Mouse (Mus musculus) liver, embryonic 15.5 days (tissue): ENCODE measurements around the gene Htra1. TPM values are rescaled to one million over a fixed set of nuclear protein-coding genes. Genes with fewer than 3 reads are reported as not detected.

Experiments
- ATAC-seq: fragments of 200-750 bp; cut with Nextera tagmentation; 2 replicates; pipeline ENCODE4 v1.8.0; 2017; ENCODE audit warnings: moderate number of reproducible peaks, mild to moderate bottlenecking, moderate library complexity; ENCODE audit not compliant: insufficient read depth
- H3K27ac ChIP-seq: fragments of 300-500 bp; sonication (generic); replicated peaks from 2 replicates; pipeline ENCODE4 v1.5.1; 2015; ENCODE audit warnings: mild to moderate bottlenecking, inconsistent platforms
- H3K27me3 ChIP-seq: fragments of 300-500 bp; sonication (generic); 2 replicates; pipeline ENCODE4 v1.6.1; 2015; ENCODE audit warnings: mild to moderate bottlenecking, inconsistent platforms
- H3K36me3 ChIP-seq: fragments of 300-500 bp; sonication (generic); replicated peaks from 2 replicates; pipeline ENCODE4 v1.6.1; 2015; ENCODE audit warnings: moderate library complexity, mild to moderate bottlenecking, inconsistent platforms
- H3K4me1 ChIP-seq: fragments of 300-500 bp; sonication (generic); replicated peaks from 2 replicates; pipeline ENCODE4 v1.6.1; 2015; ENCODE audit warnings: inconsistent platforms
- H3K4me2 ChIP-seq: fragments of 300-500 bp; sonication (generic); 2 replicates; pipeline ENCODE4 v1.6.1; 2015; ENCODE audit warnings: moderate library complexity, mild to moderate bottlenecking, inconsistent platforms
- H3K4me3 ChIP-seq: fragments of 300-500 bp; sonication (generic); replicated peaks from 2 replicates; pipeline ENCODE4 v1.5.1; 2015; ENCODE audit warnings: mild to moderate bottlenecking, inconsistent platforms
- H3K9ac ChIP-seq: fragments of 300-500 bp; sonication (generic); 2 replicates; pipeline ENCODE4 v1.6.1; 2015; ENCODE audit warnings: moderate library complexity, mild to moderate bottlenecking, inconsistent platforms
- H3K9me3 ChIP-seq: fragments of 300-500 bp; sonication (generic); replicated peaks from 2 replicates; pipeline ENCODE4 v1.6.1; 2016; ENCODE audit warnings: inconsistent platforms
- WGBS: fragments of 180-500 bp; shearing (Covaris S2); methylation state at CpG from one replicate; pipeline ENCODE4 v1.1.7; 2015; ENCODE audit warnings: mixed read lengths; ENCODE audit not compliant: insufficient replicate concordance; 5-methylcytosine and 5-hydroxymethylcytosine counted together
- polyA plus RNA-seq: library from polyadenylated mRNA; unstranded; fragments of >200 nt; fragmentation: Nextera tagmentation; extraction: Ambion mirVana; gene quantifications from 2 replicates; pipeline ENCODE4 v1.2.1, GENCODE M21; 2015

The Htra1 gene
- 1.0 and 1.5 TPM in 2 replicates for polyA plus RNA-seq

GRCm38 (mm10) chr7:130935793-130936471 lies at the start of gene Htra1:
Gene Htra1 (plus strand): TSS chr7:130936111.
- under 1% methylated on average over 70 of the region's 70 CpGs for WGBS
- peak within 1 kb of the TSS; percentile 42 for H3K4me3 ChIP-seq
- H3K27me3 ChIP-seq, result peaks cover 75% of the 10 kb centered on the region
- no peaks in the 10 kb centered on the region for H3K36me3 ChIP-seq
- no peaks in the 10 kb centered on the region for H3K4me1 ChIP-seq
- H3K9me3 ChIP-seq, result no peaks in the 10 kb centered on the region
- H3K4me2 ChIP-seq, result peak within 1 kb of the TSS; percentile 56
- no peak for ATAC-seq
- H3K9ac ChIP-seq, result no peak within 1 kb of the TSS
- H3K27ac ChIP-seq, result no peak within 1 kb of the TSS

- H3K9ac ChIP-seq, result no peak overlapping the region
- H3K27me3 ChIP-seq, result no peaks in the 10 kb centered on the region
- no peak overlapping the region for H3K27ac ChIP-seq
- no peak overlapping the region for H3K4me3 ChIP-seq
- H3K4me2 ChIP-seq, result no peak overlapping the region
- H3K4me1 ChIP-seq, result no peaks in the 10 kb centered on the region
- no peaks in the 10 kb centered on the region; the same call in 1 of the 2 replicates for H3K36me3 ChIP-seq
- no peak for ATAC-seq
- no peaks in the 10 kb centered on the region for H3K9me3 ChIP-seq
- WGBS, result 45% methylated on average over 3 of the region's 3 CpGs
Measured at GRCm38 (mm10) chr7:130886246-130886645, 49.7 kb upstream of the Htra1 start.

DNA sequence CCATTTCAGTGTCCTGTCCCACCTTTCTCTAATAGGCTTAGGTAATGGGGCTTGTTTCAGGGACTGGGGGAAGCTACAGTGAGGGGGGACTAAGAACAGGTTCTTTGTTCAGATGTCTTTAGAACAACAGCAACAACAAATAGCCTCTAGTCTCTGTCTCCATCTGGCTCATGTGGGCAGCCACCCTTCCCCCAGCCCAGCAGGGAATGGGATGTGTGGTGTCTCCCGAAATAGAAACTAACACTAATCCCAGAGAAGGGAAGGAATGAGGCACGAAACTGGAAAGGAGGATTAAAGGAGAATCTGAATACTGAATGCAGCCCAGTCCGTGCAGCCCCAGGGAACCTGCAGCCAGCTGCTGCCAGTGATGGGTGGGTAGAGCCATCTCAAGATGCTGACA lies 48.0 kb upstream of the Htra1 start:
- Histone ChIP-seq H3K4me3 (no peak overlapping the region), H3K9me3 (no peaks in the 10 kb centered on the region), H3K9ac (no peak overlapping the region), H3K4me2 (no peak overlapping the region), H3K27me3 (no peaks in the 10 kb centered on the region), H3K27ac (no peak overlapping the region), H3K4me1 (no peaks in the 10 kb centered on the region), H3K36me3 (no peaks in the 10 kb centered on the region; the same call in 1 of the 2 replicates)
- ATAC-seq, result no peak
- 45% methylated on average over 3 of the region's 3 CpGs for WGBS

DNA sequence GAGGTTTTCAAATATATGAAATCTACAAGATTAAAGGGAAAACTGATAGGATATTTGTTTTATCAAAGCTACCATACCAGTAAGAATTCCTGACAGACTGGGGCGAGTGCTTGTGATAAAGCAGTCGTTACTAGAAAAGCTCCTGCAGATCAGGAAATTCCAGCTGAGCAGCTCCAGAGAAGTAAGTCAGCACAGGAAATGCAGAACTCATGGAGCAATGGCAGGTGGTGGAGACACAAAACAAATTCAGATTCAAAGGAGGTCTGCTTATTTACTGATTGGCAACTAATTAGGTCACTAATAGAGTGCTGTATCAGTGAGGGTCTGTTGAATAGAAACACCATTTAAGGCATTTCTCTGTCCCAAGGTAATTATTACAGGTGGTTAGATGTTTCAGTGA lies 45.0 kb upstream of the Htra1 start:
- no peaks in the 10 kb centered on the region for H3K27me3 ChIP-seq
- H3K9ac ChIP-seq, result no peak overlapping the region
- no peak overlapping the region for H3K4me3 ChIP-seq
- no peaks in the 10 kb centered on the region; the same call in 1 of the 2 replicates for H3K36me3 ChIP-seq
- no peak overlapping the region for H3K27ac ChIP-seq
- WGBS, result 20% methylated on average over 2 of the region's 2 CpGs
- no peak overlapping the region for H3K4me2 ChIP-seq
- H3K4me1 ChIP-seq, result no peaks in the 10 kb centered on the region
- ATAC-seq, result no peak
- no peaks in the 10 kb centered on the region for H3K9me3 ChIP-seq

DNA sequence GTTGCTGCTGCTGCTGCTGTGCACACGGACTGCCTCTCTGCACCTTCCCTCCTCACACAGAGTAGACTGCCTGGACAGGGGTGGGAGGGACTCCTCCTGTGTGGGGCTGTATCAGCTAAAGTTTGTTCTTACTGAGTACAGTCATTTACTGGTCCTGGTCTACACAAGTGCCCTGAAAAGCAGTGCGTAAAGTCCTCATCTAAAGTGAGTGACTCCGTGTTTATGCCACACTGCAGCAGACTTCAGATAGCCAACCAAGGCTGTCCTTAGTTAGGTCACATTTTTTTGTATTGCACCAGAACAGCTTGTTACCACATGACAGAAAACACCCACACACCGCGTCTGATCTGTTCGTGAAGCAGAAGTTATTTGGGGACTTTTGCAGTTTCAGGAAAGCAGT lies 42.9 kb upstream of the Htra1 start:
- H3K4me1 ChIP-seq, result no peaks in the 10 kb centered on the region
- H3K4me3 ChIP-seq, result no peak overlapping the region
- no peak overlapping the region for H3K9ac ChIP-seq
- 0 out of 2 replicates have a peak, but pooled peaks cover 3% of the 10 kb centered on the region for H3K36me3 ChIP-seq
- WGBS, result 59% methylated on average over 6 of the region's 6 CpGs
- H3K4me2 ChIP-seq, result no peak overlapping the region
- no peaks in the 10 kb centered on the region for H3K27me3 ChIP-seq
- ATAC-seq, result no peak
- H3K9me3 ChIP-seq, result no peaks in the 10 kb centered on the region
- H3K27ac ChIP-seq, result no peak overlapping the region

GRCm38 (mm10) chr7:130894931-130895617 lies 40.8 kb upstream of the Htra1 start:
- WGBS, result 67% methylated on average over 9 of the region's 9 CpGs
- Histone ChIP-seq H3K4me3 (no peak overlapping the region), H3K4me1 (no peaks in the 10 kb centered on the region), H3K9ac (no peak overlapping the region), H3K4me2 (no peak overlapping the region), H3K27me3 (no peaks in the 10 kb centered on the region), H3K36me3 (0 out of 2 replicates have a peak, but pooled peaks cover 3% of the 10 kb centered on the region), H3K9me3 (no peaks in the 10 kb centered on the region), H3K27ac (no peak overlapping the region)
- ATAC-seq, result no peak

DNA sequence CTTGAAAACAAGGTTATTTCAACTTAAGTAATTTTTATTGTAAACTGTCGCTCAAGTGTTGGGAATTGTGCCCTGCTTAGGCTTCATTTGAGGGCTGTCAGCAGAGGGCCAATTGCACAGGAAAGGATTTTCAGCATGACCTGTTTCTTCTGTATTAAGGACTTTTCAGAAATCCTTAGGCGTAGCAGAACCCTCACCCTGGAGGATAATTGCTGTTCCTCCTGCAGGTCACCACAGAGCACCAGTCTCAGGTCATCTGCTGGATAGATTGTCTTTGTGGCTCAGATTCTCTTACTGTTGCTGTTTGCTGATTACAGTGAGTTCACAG lies 40.3 kb upstream of the Htra1 start:
- no peak overlapping the region for H3K9ac ChIP-seq
- no peaks in the 10 kb centered on the region for H3K27me3 ChIP-seq
- WGBS, result 64% methylated on average over 2 of the region's 2 CpGs
- no peak overlapping the region for H3K4me3 ChIP-seq
- no peak overlapping the region for H3K4me2 ChIP-seq
- H3K9me3 ChIP-seq, result no peaks in the 10 kb centered on the region
- ATAC-seq, result no peak
- no peaks in the 10 kb centered on the region for H3K4me1 ChIP-seq
- H3K27ac ChIP-seq, result no peak overlapping the region
- H3K36me3 ChIP-seq, result 0 out of 2 replicates have a peak, but pooled peaks cover 3% of the 10 kb centered on the region

- no peaks in the 10 kb centered on the region for H3K27me3 ChIP-seq
- no peaks in the 10 kb centered on the region for H3K9me3 ChIP-seq
- H3K4me1 ChIP-seq, result no peaks in the 10 kb centered on the region
- 62% methylated on average over 3 of the region's 3 CpGs for WGBS
- ATAC-seq, result no peak
- no peak overlapping the region for H3K9ac ChIP-seq
- H3K27ac ChIP-seq, result no peak overlapping the region
- H3K4me2 ChIP-seq, result no peak overlapping the region
- no peak overlapping the region for H3K4me3 ChIP-seq
- H3K36me3 ChIP-seq, result 0 out of 2 replicates have a peak, but pooled peaks cover 3% of the 10 kb centered on the region
Measured at GRCm38 (mm10) chr7:130896064-130896463, 39.8 kb upstream of the Htra1 start.

- H3K4me3 ChIP-seq, result no peak overlapping the region
- no peak overlapping the region for H3K4me2 ChIP-seq
- ATAC-seq, result no peak
- no peak overlapping the region for H3K27ac ChIP-seq
- no peak overlapping the region for H3K9ac ChIP-seq
- no peaks in the 10 kb centered on the region for H3K9me3 ChIP-seq
- 0 out of 2 replicates have a peak, but pooled peaks cover 3% of the 10 kb centered on the region for H3K36me3 ChIP-seq
- no peaks in the 10 kb centered on the region for H3K27me3 ChIP-seq
- H3K4me1 ChIP-seq, result no peaks in the 10 kb centered on the region
- 78% methylated on average over 10 of the region's 10 CpGs for WGBS
Measured at GRCm38 (mm10) chr7:130897201-130897600, 38.7 kb upstream of the Htra1 start.

GRCm38 (mm10) chr7:130898373-130898772 lies 37.5 kb upstream of the Htra1 start:
- Histone ChIP-seq H3K4me2 (no peak overlapping the region), H3K27ac (no peak overlapping the region), H3K9ac (no peak overlapping the region), H3K36me3 (0 out of 2 replicates have a peak, but pooled peaks cover 3% of the 10 kb centered on the region), H3K4me3 (no peak overlapping the region), H3K27me3 (no peaks in the 10 kb centered on the region), H3K9me3 (no peaks in the 10 kb centered on the region), H3K4me1 (no peaks in the 10 kb centered on the region)
- WGBS, result 77% methylated on average over 4 of the region's 4 CpGs
- ATAC-seq, result no peak

- H3K4me2 ChIP-seq, result no peak overlapping the region
- no peak overlapping the region for H3K9ac ChIP-seq
- no peak overlapping the region for H3K4me3 ChIP-seq
- peaks cover 3% of the 10 kb centered on the region; the same call in 1 of the 2 replicates for H3K36me3 ChIP-seq
- no peaks in the 10 kb centered on the region for H3K27me3 ChIP-seq
- H3K27ac ChIP-seq, result no peak overlapping the region
- no peaks in the 10 kb centered on the region for H3K4me1 ChIP-seq
- ATAC-seq, result no peak
- 47% methylated on average over 5 of the region's 5 CpGs for WGBS
- no peaks in the 10 kb centered on the region for H3K9me3 ChIP-seq
Measured at GRCm38 (mm10) chr7:130900233-130900848, 35.6 kb upstream of the Htra1 start.
